Mouse (Mus musculus) intestine, embryonic 14.5 days (tissue): ENCODE measurements around the gene Tbc1d30. TPM values are rescaled to one million over a fixed set of nuclear protein-coding genes. Genes with fewer than 3 reads are reported as not detected.

Experiments
- ATAC-seq: fragments of 200-750 bp; cut with Nextera tagmentation; replicated peaks from 2 replicates; pipeline ENCODE4 v1.8.0; 2017; ENCODE audit warnings: low read depth, moderate number of reproducible peaks, moderate TSS enrichment, moderate library complexity; ENCODE audit not compliant: low FRiP score, low TSS enrichment
- DNase-seq: peaks from one replicate; pipeline ENCODE4 v3.0.0-alpha.2; 2018; ENCODE audit warnings: low spot score
- H3K27ac ChIP-seq: fragments of 300-500 bp; sonication (generic); 2 replicates; pipeline ENCODE4 v1.5.1; 2014; ENCODE audit warnings: low read depth, mild to moderate bottlenecking, control low read depth
- H3K27me3 ChIP-seq: fragments of 300-500 bp; sonication (generic); replicated peaks from 2 replicates; pipeline ENCODE4 v1.6.1; 2014; ENCODE audit warnings: low read length, control low read depth; ENCODE audit not compliant: control insufficient read depth, insufficient read depth
- H3K36me3 ChIP-seq: fragments of 300-500 bp; sonication (generic); 2 replicates; pipeline ENCODE4 v1.6.1; 2014; ENCODE audit warnings: low read length, control low read depth; ENCODE audit not compliant: control insufficient read depth, insufficient read depth
- H3K4me1 ChIP-seq: fragments of 300-500 bp; sonication (generic); replicated peaks from 2 replicates; pipeline ENCODE4 v1.6.1; 2014; ENCODE audit warnings: low read length, control low read depth, mixed read lengths; ENCODE audit not compliant: control insufficient read depth, insufficient read depth
- H3K4me2 ChIP-seq: fragments of 300-500 bp; sonication (generic); 2 replicates; pipeline ENCODE4 v1.6.1; 2014; ENCODE audit warnings: low read length
- H3K4me3 ChIP-seq: fragments of 300-500 bp; sonication (generic); 2 replicates; pipeline ENCODE4 v1.5.1; 2014; ENCODE audit warnings: low read depth, low read length, control low read depth, mixed read lengths
- H3K9ac ChIP-seq: fragments of 300-500 bp; sonication (generic); 2 replicates; pipeline ENCODE4 v1.6.1; 2014; ENCODE audit warnings: mild to moderate bottlenecking, low read length
- H3K9me3 ChIP-seq: fragments of 300-500 bp; sonication (generic); 2 replicates; pipeline ENCODE4 v1.6.1; 2016; ENCODE audit warnings: low read length, control low read depth; ENCODE audit not compliant: control insufficient read depth
- WGBS: fragments of 180-500 bp; shearing (Covaris S2); extraction: QIAGEN DNeasy Blood & Tissue Kit; methylation state at CpG from one replicate; pipeline ENCODE4 v1.1.7; 2014; 5-methylcytosine and 5-hydroxymethylcytosine counted together
- polyA plus RNA-seq: library from polyadenylated mRNA; unstranded; fragments of >200 nt; fragmentation: Nextera tagmentation; extraction: Ambion mirVana; gene quantifications from 2 replicates; pipeline ENCODE4 v1.2.1, GENCODE M21; 2014

Gene Tbc1d30
- polyA plus RNA-seq, 1 experiment from 2014 or later = 3.8 TPM

DNA sequence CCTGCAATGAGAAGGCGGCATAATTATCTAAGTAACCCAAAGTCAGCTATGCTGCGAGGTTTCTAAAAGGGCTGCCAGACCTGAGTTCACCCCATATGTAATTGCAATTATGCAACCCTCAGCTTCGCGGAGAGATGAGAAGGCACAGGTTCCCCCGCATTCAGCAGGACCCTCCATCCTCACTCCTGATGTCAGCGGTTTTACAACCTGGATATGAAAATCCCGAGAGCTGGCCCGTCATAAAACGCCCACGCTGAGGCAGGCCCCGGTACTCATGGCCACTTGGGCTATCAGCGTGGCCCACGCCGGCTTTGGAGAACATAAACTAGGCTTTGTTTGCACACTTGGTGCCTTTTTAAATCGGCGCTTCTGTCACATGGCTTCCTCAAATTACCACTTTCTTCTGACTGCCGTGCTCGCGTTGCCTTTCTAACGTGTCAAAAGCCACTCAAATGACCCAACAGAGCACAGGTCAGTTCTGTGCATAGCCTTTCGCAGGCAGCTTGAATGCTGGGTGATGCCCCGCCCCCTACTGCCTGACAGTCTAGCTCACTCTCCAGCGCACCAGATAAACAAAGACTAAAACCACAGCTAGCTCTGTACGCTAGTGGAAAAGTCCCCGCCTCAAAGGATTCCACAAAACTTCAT lies 53.9 kb downstream of the Tbc1d30 start:
- Histone ChIP-seq H3K27me3 (no peaks in the 10 kb centered on the region), H3K9ac (no peak overlapping the region)
- 20% methylated on average over 25 of the region's 25 CpGs for WGBS

DNA sequence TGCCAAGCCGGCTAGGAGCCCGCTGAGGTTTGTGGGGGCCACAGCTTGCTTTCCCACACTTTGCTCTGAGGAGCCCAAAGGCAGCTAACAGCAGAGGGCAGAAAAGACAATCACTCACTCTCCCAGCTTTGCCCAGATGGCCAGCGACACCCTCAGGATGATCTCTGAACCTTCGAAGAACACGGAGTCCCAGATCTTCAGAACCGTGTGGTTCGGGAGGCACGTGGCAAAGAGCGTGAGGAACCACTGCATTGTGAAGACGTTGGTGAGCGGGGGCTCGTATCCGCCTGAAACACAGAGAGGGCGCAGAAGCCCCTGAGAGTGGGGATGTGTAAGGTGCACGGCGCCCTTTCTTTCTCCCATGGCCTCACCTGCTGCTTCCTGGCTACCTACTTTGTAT lies 56.6 kb downstream of the Tbc1d30 start:
- Histone ChIP-seq H3K9me3 (no peaks in the 10 kb centered on the region), H3K27ac (no peak overlapping the region), H3K4me1 (peaks cover 9% of the 10 kb centered on the region; the same call in 1 of the 2 replicates), H3K27me3 (no peaks in the 10 kb centered on the region), H3K4me3 (no peak overlapping the region), H3K9ac (no peak overlapping the region), H3K4me2 (no peak overlapping the region), H3K36me3 (no peaks in the 10 kb centered on the region)
- ATAC-seq (no peak), DNase-seq (no peak)
- WGBS = 76% methylated on average over 16 of the region's 16 CpGs

More for the DNA sequence above, 53.9 kb downstream of the Tbc1d30 start:
- Histone ChIP-seq H3K4me1 (peaks cover 9% of the 10 kb centered on the region; the same call in 1 of the 2 replicates), H3K4me3 (peak overlapping the region; percentile 20; the same call in 1 of the 2 replicates), H3K36me3 (no peaks in the 10 kb centered on the region), H3K4me2 (peak overlapping the region; percentile 52), H3K27ac (0 out of 2 replicates have a peak overlapping the region, but pooled peaks have one; percentile 16), H3K9me3 (no peaks in the 10 kb centered on the region)
- ATAC-seq (no peak), DNase-seq (peak; percentile 65)

DNA sequence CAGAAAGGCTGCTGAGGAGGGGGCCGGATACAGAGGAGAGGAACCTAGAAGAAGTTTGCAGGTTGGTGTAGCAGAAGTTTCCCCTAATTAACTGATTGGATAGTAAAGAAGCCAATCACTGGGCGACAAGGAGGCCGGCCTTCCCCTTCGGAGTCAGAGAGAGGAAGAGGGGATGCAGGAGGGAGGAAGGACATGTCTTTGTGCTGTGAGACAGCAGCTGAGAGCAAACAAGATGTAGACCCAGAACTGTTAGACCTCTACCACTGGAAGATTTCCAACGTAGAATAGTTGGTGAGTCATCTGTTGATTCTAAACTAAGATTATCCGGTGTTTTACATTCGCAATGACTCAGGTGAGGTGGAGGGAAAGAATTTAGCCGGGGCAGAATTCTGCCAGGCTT lies 57.2 kb downstream of the Tbc1d30 start:
- DNase-seq (no peak), ATAC-seq (no peak)
- 52% methylated on average over 8 of the region's 8 CpGs for WGBS
- H3K4me1 ChIP-seq = peaks cover 9% of the 10 kb centered on the region; the same call in 1 of the 2 replicates
- no peak overlapping the region for H3K4me2 ChIP-seq
- no peak overlapping the region for H3K9ac ChIP-seq
- H3K27ac ChIP-seq = no peak overlapping the region
- H3K4me3 ChIP-seq = no peak overlapping the region
- H3K27me3 ChIP-seq = no peaks in the 10 kb centered on the region
- no peaks in the 10 kb centered on the region for H3K36me3 ChIP-seq
- H3K9me3 ChIP-seq = no peaks in the 10 kb centered on the region

DNA sequence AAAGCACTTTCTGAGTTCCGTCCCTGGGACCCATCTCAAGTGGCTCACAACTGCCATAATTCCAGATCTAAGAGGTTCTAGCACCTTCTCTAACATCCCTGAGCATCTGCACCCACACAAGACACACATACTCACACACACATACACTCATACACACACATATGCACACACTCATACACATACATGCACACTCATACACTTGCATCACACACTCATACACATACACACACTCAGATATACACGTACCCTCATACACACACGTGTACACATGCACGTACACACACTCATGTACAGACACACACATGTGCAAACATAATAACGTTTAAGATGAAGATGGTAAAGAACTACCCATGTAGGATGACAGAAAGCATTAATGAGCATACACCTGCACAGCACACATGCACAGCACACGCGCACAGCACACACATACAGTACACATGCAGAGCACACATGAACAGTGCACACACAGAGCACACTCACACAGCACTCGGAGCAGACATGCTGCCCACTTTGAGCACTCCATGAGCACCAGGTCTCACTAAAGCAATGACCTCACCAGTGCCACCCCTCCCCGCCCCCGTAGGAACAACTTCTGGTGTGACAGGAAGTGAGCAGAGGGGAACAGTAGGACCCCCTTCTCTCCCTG lies 59.7 kb downstream of the Tbc1d30 start:
- ATAC-seq (no peak), DNase-seq (no peak)
- Histone ChIP-seq H3K27me3 (no peaks in the 10 kb centered on the region), H3K9ac (no peak overlapping the region), H3K27ac (no peak overlapping the region), H3K4me2 (no peak overlapping the region), H3K9me3 (no peaks in the 10 kb centered on the region), H3K36me3 (no peaks in the 10 kb centered on the region), H3K4me1 (no peaks in the 10 kb centered on the region), H3K4me3 (no peak overlapping the region)
- 82% methylated on average over 10 of the region's 10 CpGs for WGBS

DNA sequence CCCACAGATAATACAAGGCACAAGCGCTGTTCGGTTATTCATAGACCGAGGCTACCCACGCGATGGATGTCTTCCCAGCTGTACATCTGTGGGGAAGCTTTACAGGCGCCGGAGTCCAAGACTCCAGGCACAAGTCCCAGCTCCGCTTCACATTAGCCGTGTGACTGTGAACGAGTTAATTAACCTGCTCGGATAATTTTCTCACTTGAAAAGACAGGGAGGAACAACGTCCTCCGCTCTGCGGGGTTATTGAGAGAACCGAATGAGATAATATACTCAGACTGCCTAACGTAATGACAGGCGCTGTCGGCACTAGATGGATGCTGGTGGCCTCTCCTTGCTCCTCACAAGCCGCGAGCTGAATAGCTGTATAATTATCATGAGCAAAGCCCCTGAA lies 60.4 kb downstream of the Tbc1d30 start:
- no peaks in the 10 kb centered on the region for H3K4me1 ChIP-seq
- WGBS = 72% methylated on average over 20 of the region's 20 CpGs
- no peaks in the 10 kb centered on the region for H3K36me3 ChIP-seq
- no peak overlapping the region for H3K9ac ChIP-seq
- no peaks in the 10 kb centered on the region for H3K9me3 ChIP-seq
- H3K4me2 ChIP-seq = no peak overlapping the region
- ATAC-seq = no peak
- no peak overlapping the region for H3K27ac ChIP-seq
- H3K27me3 ChIP-seq = no peaks in the 10 kb centered on the region
- no peak for DNase-seq
- H3K4me3 ChIP-seq = no peak overlapping the region

DNA sequence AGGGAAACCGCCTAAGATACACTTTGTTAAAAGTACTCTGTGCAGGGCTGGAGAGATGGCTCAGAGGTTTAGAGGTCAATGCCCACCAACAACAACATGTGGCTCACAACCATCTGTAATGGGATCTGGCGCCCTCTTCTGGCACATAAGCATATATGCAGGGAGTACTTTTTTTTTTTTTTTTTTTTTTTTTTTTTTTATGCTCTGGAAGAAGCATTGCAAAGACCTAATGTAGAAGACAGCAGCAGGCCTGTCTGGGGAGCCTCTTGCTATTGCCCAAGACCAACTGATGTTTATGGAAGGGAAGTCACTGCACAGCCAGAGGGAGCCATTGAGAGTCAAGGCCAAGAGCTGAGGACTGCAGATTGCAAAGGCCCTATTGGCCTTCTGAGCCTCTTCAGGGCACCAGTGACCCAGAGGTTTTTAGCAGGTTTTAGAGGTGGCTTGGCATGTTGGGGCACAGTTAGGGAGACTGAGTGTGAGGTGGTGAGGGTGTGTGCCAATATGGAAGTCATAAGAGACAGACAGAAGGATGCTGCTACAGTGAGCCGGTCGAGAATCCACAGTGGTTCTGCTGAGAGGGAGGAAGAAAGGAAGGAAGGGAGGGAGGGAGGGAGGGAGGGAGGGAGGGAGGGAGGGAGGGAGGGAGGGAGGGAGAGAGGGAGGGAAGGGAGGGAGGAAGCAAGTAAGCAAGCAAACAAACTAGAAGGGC lies 61.0 kb downstream of the Tbc1d30 start:
- Histone ChIP-seq H3K4me2 (no peak overlapping the region), H3K9me3 (no peaks in the 10 kb centered on the region), H3K4me3 (no peak overlapping the region), H3K36me3 (no peaks in the 10 kb centered on the region), H3K4me1 (no peaks in the 10 kb centered on the region), H3K9ac (no peak overlapping the region), H3K27me3 (no peaks in the 10 kb centered on the region), H3K27ac (no peak overlapping the region)
- DNase-seq (no peak), ATAC-seq (no peak)
- 54% methylated on average over 4 of the region's 4 CpGs for WGBS

DNA sequence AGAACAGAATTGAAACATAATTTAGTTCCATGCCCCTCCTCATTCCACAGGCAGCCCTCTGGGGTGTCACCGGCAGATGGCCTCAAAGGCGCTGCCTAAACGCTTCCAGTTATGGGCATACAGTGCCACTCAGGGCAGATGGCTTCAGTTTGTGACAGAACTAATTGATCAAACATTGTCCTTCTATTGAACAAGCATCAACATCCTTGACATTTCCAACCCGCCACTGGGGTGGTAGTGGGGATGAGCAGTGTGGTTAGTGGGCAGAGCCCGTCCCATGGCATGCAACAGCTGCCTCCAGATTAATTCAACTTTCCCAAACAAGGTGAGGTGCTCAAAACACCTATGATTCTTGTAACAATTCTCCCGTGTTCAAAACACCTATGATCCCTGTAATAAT lies 68.2 kb downstream of the Tbc1d30 start:
- Histone ChIP-seq H3K9ac (no peak overlapping the region), H3K4me1 (no peaks in the 10 kb centered on the region), H3K4me3 (no peak overlapping the region), H3K9me3 (no peaks in the 10 kb centered on the region), H3K27ac (no peak overlapping the region), H3K4me2 (no peak overlapping the region), H3K27me3 (no peaks in the 10 kb centered on the region), H3K36me3 (no peaks in the 10 kb centered on the region)
- DNase-seq (no peak), ATAC-seq (no peak)
- 90% methylated on average over 6 of the region's 6 CpGs for WGBS

DNA sequence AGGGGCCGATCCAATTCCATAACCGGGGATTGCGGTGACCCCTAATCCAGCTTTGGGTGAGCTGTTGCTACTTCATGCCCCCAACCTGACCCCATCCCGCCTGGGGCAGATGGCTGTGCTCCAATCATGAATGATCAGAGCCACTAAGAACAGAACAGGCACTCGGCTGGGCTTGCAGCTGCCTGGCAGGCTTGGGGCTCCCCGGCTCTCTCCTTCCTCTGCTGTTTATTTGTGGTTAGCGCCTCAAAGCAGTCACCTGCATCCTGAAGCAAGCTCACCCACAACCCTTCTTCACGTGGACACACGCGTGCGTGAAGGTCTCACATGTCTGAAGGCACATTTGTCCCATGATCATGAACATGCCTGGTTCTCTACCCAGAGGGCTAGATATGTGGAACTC lies 68.6 kb downstream of the Tbc1d30 start:
- ATAC-seq = no peak

More for the DNA sequence above, 68.6 kb downstream of the Tbc1d30 start:
- Histone ChIP-seq H3K4me3 (no peak overlapping the region), H3K27ac (no peak overlapping the region), H3K4me1 (no peaks in the 10 kb centered on the region), H3K9me3 (no peaks in the 10 kb centered on the region), H3K27me3 (no peaks in the 10 kb centered on the region), H3K4me2 (no peak overlapping the region), H3K9ac (no peak overlapping the region), H3K36me3 (no peaks in the 10 kb centered on the region)
- WGBS = 76% methylated on average over 11 of the region's 11 CpGs
- DNase-seq = no peak
